Mouse (Mus musculus) heart, embryonic 16.5 days (tissue): ENCODE results near the gene Klhl31. TPM values are rescaled to one million over a fixed set of nuclear protein-coding genes. Genes with fewer than 3 reads are reported as not detected.
A peak's percentile ranks its signal among the peaks of the same experiment; 100 is the strongest.

Experiments
- ATAC-seq: fragments of 200-750 bp; cut with Nextera tagmentation; replicated peaks from 2 replicates; pipeline ENCODE4 v1.8.0; 2017; ENCODE audit warnings: moderate number of reproducible peaks; ENCODE audit not compliant: insufficient read depth, low FRiP score; ENCODE audit errors: extremely low read depth
- H3K27ac ChIP-seq: fragments of 300-500 bp; sonication (generic); 2 replicates; pipeline ENCODE4 v1.5.1; 2014; ENCODE audit warnings: mild to moderate bottlenecking, low read length, control low read depth, moderate library complexity
- H3K27me3 ChIP-seq: fragments of 300-500 bp; sonication (generic); 2 replicates; pipeline ENCODE4 v1.6.1; 2014; ENCODE audit warnings: low read length, mixed read lengths; ENCODE audit not compliant: control insufficient read depth, insufficient read depth
- H3K36me3 ChIP-seq: fragments of 300-500 bp; sonication (generic); 2 replicates; pipeline ENCODE4 v1.6.1; 2014; ENCODE audit not compliant: control insufficient read depth, insufficient read depth
- H3K4me1 ChIP-seq: fragments of 300-500 bp; sonication (generic); 2 replicates; pipeline ENCODE4 v1.6.1; 2014; ENCODE audit warnings: low read length, mixed read lengths; ENCODE audit not compliant: control insufficient read depth, insufficient read depth
- H3K4me2 ChIP-seq: fragments of 300-500 bp; sonication (generic); 2 replicates; pipeline ENCODE4 v1.6.1; 2014; ENCODE audit warnings: low read depth, mild to moderate bottlenecking, control low read depth, low read length
- H3K4me3 ChIP-seq: fragments of 300-500 bp; sonication (generic); 2 replicates; pipeline ENCODE4 v1.5.1; 2014; ENCODE audit warnings: mild to moderate bottlenecking, control low read depth, low read length
- H3K9ac ChIP-seq: fragments of 300-500 bp; sonication (generic); 2 replicates; pipeline ENCODE4 v1.6.1; 2014; ENCODE audit warnings: low read length, control low read depth
- H3K9me3 ChIP-seq: fragments of 300-500 bp; sonication (generic); replicated peaks from 2 replicates; pipeline ENCODE4 v1.6.1; 2016; ENCODE audit warnings: low read length; ENCODE audit not compliant: control insufficient read depth
- WGBS: fragments of 180-500 bp; shearing (Covaris S2); extraction: QIAGEN DNeasy Blood & Tissue Kit; methylation state at CpG from one replicate; pipeline ENCODE4 v1.1.7; 2014; 5-methylcytosine and 5-hydroxymethylcytosine counted together
- polyA plus RNA-seq: library from polyadenylated mRNA; unstranded; fragments of >200 nt; fragmentation: Nextera tagmentation; extraction: Ambion mirVana; gene quantifications from 2 replicates; pipeline ENCODE4 v1.2.1, GENCODE M21; 2015

The Klhl31 gene
- polyA plus RNA-seq, 1 experiment from 2014 or later, result 59.9 TPM

GRCm38 (mm10) chr9:77632432-77632831 lies 3.9 kb upstream of the Klhl31 start:
- no peak for ATAC-seq
- H3K4me2 ChIP-seq, result no peak overlapping the region
- WGBS, result 87% methylated on average over 3 of the region's 3 CpGs
- no peaks in the 10 kb centered on the region for H3K27me3 ChIP-seq
- no peaks in the 10 kb centered on the region for H3K9me3 ChIP-seq
- no peak overlapping the region for H3K27ac ChIP-seq
- no peaks in the 10 kb centered on the region for H3K36me3 ChIP-seq
- H3K4me1 ChIP-seq, result peaks cover 12% of the 10 kb centered on the region
- H3K4me3 ChIP-seq, result no peak overlapping the region
- H3K9ac ChIP-seq, result no peak overlapping the region

- peak; percentile 49; the same call in 1 of the 2 replicates for ATAC-seq
- peaks cover 5% of the 10 kb centered on the region for H3K4me1 ChIP-seq
- H3K9me3 ChIP-seq, result no peaks in the 10 kb centered on the region
- no peaks in the 10 kb centered on the region for H3K36me3 ChIP-seq
- H3K4me3 ChIP-seq, result peak overlapping the region; percentile 54
- H3K27me3 ChIP-seq, result no peaks in the 10 kb centered on the region
- 47% methylated on average over 5 of the region's 5 CpGs for WGBS
- H3K9ac ChIP-seq, result peak overlapping the region; percentile 69; the same call in 1 of the 2 replicates
- H3K4me2 ChIP-seq, result peak overlapping the region; percentile 57
- peak overlapping the region; percentile 97 for H3K27ac ChIP-seq
These were observed 297 bp upstream of the Klhl31 start for GRCm38 (mm10) chr9:77636003-77636402.

DNA sequence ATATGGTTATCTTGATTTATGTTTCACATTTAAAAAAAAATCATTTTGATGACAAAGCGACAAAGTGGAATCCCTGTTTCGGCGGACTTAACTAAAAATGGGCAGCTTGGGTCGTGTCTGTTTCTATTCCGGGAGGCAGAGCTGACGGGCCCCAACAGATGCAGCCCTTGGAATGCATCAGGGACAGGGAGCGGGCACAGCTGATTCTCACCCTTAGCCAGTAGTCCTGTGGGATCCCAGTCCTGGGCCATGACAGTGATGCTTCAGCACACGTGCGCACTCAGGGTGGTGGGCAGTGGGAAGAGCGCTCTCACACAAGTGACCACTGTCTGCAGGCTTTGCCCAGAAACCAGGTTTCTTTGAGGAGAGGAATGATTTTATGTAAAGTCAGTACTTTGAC lies 1.1 kb downstream of the Klhl31 start:
- peaks cover 5% of the 10 kb centered on the region for H3K4me1 ChIP-seq
- no peaks in the 10 kb centered on the region for H3K9me3 ChIP-seq
- H3K4me2 ChIP-seq, result peak overlapping the region; percentile 60
- peak overlapping the region; percentile 47 for H3K4me3 ChIP-seq
- H3K27me3 ChIP-seq, result no peaks in the 10 kb centered on the region
- peak; percentile 64 for ATAC-seq
- WGBS, result 37% methylated on average over 10 of the region's 10 CpGs
- H3K36me3 ChIP-seq, result no peaks in the 10 kb centered on the region
- peak overlapping the region; percentile 83 for H3K27ac ChIP-seq
- peak overlapping the region; percentile 66 for H3K9ac ChIP-seq

- Histone ChIP-seq H3K9me3 (no peaks in the 10 kb centered on the region), H3K27me3 (no peaks in the 10 kb centered on the region), H3K4me2 (no peak overlapping the region), H3K36me3 (no peaks in the 10 kb centered on the region), H3K9ac (no peak overlapping the region), H3K27ac (no peak overlapping the region), H3K4me3 (no peak overlapping the region), H3K4me1 (no peaks in the 10 kb centered on the region)
- no peak for ATAC-seq
- WGBS, result 45% methylated on average over 2 of the region's 2 CpGs
These were observed 8.9 kb downstream of the Klhl31 start for GRCm38 (mm10) chr9:77645176-77645575.

DNA sequence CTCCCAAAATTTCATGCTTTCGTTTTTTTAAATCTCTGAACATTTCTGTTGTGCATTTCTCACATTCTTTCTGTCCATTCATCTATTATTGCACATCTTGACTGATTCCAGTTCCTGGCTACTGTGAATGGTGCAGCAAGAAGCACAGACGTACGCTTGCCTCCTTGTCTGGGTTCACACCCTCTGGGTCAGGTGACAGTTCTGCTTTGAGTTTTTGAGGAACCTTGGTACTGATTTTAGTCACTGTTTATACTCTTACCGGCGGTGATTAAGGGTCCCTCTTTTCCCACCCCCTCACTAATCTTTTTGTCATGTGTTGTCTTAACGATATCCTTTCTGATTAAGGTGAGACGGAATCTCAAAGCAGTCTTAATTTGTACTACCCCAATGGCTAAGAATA lies 15.5 kb downstream of the Klhl31 start:
- WGBS, result 58% methylated on average over 7 of the region's 7 CpGs
- no peaks in the 10 kb centered on the region for H3K9me3 ChIP-seq
- peaks cover 6% of the 10 kb centered on the region for H3K36me3 ChIP-seq
- no peaks in the 10 kb centered on the region; the same call in 1 of the 2 replicates for H3K27me3 ChIP-seq
- no peak for ATAC-seq
- H3K9ac ChIP-seq, result no peak overlapping the region
- H3K4me3 ChIP-seq, result no peak overlapping the region
- no peak overlapping the region for H3K27ac ChIP-seq
- peaks cover 5% of the 10 kb centered on the region for H3K4me1 ChIP-seq
- no peak overlapping the region for H3K4me2 ChIP-seq

DNA sequence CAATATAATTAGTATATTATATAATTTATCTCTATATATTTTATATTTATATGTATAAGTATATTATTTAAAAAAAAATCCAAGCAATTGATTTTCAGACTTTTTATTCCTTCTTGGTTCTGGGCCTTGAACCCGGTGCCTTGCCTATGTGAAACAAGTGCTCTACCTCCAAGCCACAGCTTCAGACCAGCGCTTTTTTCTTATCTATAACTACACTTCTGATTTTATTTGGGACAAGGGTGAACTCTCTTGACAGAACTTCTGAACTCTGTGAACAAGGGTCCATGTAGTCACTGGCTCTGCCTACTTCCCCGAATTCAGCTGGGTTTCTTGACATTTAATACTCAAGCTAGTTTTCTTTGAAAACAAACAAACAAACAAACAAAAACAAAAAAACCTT lies 17.6 kb downstream of the Klhl31 start:
- Histone ChIP-seq H3K4me2 (no peak overlapping the region), H3K27me3 (no peaks in the 10 kb centered on the region; the same call in 1 of the 2 replicates), H3K27ac (no peak overlapping the region), H3K4me3 (no peak overlapping the region), H3K9ac (no peak overlapping the region), H3K36me3 (peaks cover 6% of the 10 kb centered on the region), H3K9me3 (no peaks in the 10 kb centered on the region), H3K4me1 (peaks cover 5% of the 10 kb centered on the region)
- no peak for ATAC-seq
- WGBS, result 79% methylated on average over 3 of the region's 3 CpGs

- H3K4me3 ChIP-seq, result peak overlapping the region; percentile 63
- H3K4me1 ChIP-seq, result peaks cover 5% of the 10 kb centered on the region
- H3K4me2 ChIP-seq, result peak overlapping the region; percentile 100
- peak; percentile 71 for ATAC-seq
- WGBS, result 1% methylated on average over 85 of the region's 85 CpGs
- H3K9me3 ChIP-seq, result no peaks in the 10 kb centered on the region
- peak overlapping the region; percentile 73 for H3K9ac ChIP-seq
- H3K27me3 ChIP-seq, result no peaks in the 10 kb centered on the region; the same call in 1 of the 2 replicates
- no peak overlapping the region for H3K27ac ChIP-seq
- H3K36me3 ChIP-seq, result peaks cover 6% of the 10 kb centered on the region
These were observed 19.1 kb downstream of the Klhl31 start for GRCm38 (mm10) chr9:77655181-77655934.

- peak overlapping the region; percentile 63 for H3K4me3 ChIP-seq
- ATAC-seq, result peak; percentile 70; the same call in 1 of the 2 replicates
- 3% methylated on average over 7 of the region's 7 CpGs for WGBS
- H3K9ac ChIP-seq, result peak overlapping the region; percentile 73
- no peaks in the 10 kb centered on the region; the same call in 1 of the 2 replicates for H3K27me3 ChIP-seq
- peaks cover 5% of the 10 kb centered on the region for H3K4me1 ChIP-seq
- no peaks in the 10 kb centered on the region for H3K9me3 ChIP-seq
- H3K27ac ChIP-seq, result no peak overlapping the region
- H3K4me2 ChIP-seq, result peak overlapping the region; percentile 100
- peaks cover 1% of the 10 kb centered on the region; the same call in 1 of the 2 replicates for H3K36me3 ChIP-seq
These were observed 19.6 kb downstream of the Klhl31 start for GRCm38 (mm10) chr9:77655935-77656288.

- no peak overlapping the region for H3K4me3 ChIP-seq
- no peaks in the 10 kb centered on the region for H3K27me3 ChIP-seq
- H3K27ac ChIP-seq, result no peak overlapping the region
- no peaks in the 10 kb centered on the region for H3K9me3 ChIP-seq
- no peaks in the 10 kb centered on the region for H3K36me3 ChIP-seq
- peaks cover 4% of the 10 kb centered on the region; the same call in 1 of the 2 replicates for H3K4me1 ChIP-seq
- 55% methylated on average over 3 of the region's 3 CpGs for WGBS
- H3K4me2 ChIP-seq, result no peak overlapping the region
- H3K9ac ChIP-seq, result no peak overlapping the region
- no peak for ATAC-seq
These were observed 26.6 kb downstream of the Klhl31 start for GRCm38 (mm10) chr9:77662917-77663316.
